Mouse (Mus musculus) lung, adult 2 months (tissue): Measurements from ENCODE around the gene Inhbe.

Experiments
- CTCF ChIP-seq: fragments of 200-500 bp; IDR thresholded peaks from 2 replicates; pipeline ENCODE4 v1.5.1; 2011; ENCODE audit warnings: mild to moderate bottlenecking, low read length, control low read depth; ENCODE audit not compliant: insufficient read depth
- POLR2A ChIP-seq: fragments of 200-500 bp; IDR thresholded peaks from 2 replicates; pipeline ENCODE4 v1.6.1; 2011; ENCODE audit warnings: low read depth, mild to moderate bottlenecking, control low read depth, low read length, borderline replicate concordance; ENCODE audit errors: extremely low read depth

DNA sequence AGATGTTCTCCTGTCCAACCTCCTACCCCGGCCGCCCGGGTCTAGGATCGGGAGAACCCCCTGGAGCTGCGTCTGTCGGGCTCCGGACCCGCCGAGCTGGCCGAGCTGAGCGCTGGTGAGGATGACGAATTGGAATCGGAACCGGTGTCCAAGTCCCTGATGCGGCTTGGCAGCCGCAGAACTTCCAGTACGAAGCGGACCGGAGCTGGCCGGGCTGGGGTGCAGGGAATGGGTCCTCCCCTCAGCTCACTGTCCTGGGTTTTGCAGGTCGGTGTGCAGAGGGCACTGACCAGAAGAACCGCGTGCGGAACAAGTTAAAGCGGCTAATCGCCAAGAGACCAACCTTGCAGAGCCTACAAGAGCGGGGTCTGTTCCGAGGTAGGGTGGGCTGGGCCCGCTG, 27.4 kb downstream of the Inhbe start:
- TF ChIP-seq CTCF (no peak), POLR2A (no peak)
